Mouse (Mus musculus) liver, embryonic 14.5 days (tissue): Measurements from ENCODE around the gene Gm20765. TPM values are rescaled to one million over a fixed set of nuclear protein-coding genes. Genes with fewer than 3 reads are reported as not detected.

Experiments
- ATAC-seq: fragments of 200-750 bp; cut with Nextera tagmentation; 2 replicates; pipeline ENCODE4 v1.8.0; 2017; ENCODE audit warnings: moderate number of reproducible peaks, mild to moderate bottlenecking, moderate library complexity; ENCODE audit not compliant: insufficient read depth
- DNase-seq, 3 experiments: peaks; one replicate each; pipeline ENCODE4 v3.0.0-alpha.2; 2012 to 2013; ENCODE audit warnings: low read depth in 3 of 3, low spot score in 3 of 3
- H3K27ac ChIP-seq: fragments of 300-500 bp; sonication (generic); 2 replicates; pipeline ENCODE4 v1.5.1; 2014; ENCODE audit warnings: moderate library complexity, mild to moderate bottlenecking, control low read depth, inconsistent platforms
- H3K27me3 ChIP-seq: fragments of 300-500 bp; sonication (generic); 2 replicates; pipeline ENCODE4 v1.6.1; 2014; ENCODE audit warnings: mild to moderate bottlenecking, low read length, moderate library complexity; ENCODE audit not compliant: control insufficient read depth, insufficient read depth
- H3K36me3 ChIP-seq: fragments of 300-500 bp; sonication (generic); replicated peaks from 2 replicates; pipeline ENCODE4 v1.6.1; 2014; ENCODE audit warnings: low read depth; ENCODE audit not compliant: control insufficient read depth, insufficient read depth
- H3K4me1 ChIP-seq, 2 experiments: fragments of 200-500 bp in 1 of 2; fragments of 300-500 bp in 1 of 2; sonication (generic) in 1 of 2; replicated peaks; 2 replicates each; pipeline ENCODE4 v1.6.1; 2012 to 2014; ENCODE audit warnings: antibody characterized with exemption in 1 of 2, inconsistent platforms in 1 of 2, low read length in 1 of 2; ENCODE audit not compliant: control insufficient read depth in 2 of 2, insufficient read depth in 2 of 2
- H3K4me2 ChIP-seq: fragments of 300-500 bp; sonication (generic); 2 replicates; pipeline ENCODE4 v1.6.1; 2014; ENCODE audit warnings: low read depth, mild to moderate bottlenecking, control low read depth, moderate library complexity
- H3K4me3 ChIP-seq, 2 experiments: fragments of 200-500 bp in 1 of 2; fragments of 300-500 bp in 1 of 2; sonication (generic) in 1 of 2; 2 replicates each; pipeline ENCODE4 v1.5.1; 2012 to 2014; ENCODE audit warnings: low read depth in 2 of 2, low read length in 2 of 2, mild to moderate bottlenecking in 2 of 2, control low read depth in 1 of 2, inconsistent platforms in 1 of 2, moderate library complexity in 1 of 2; ENCODE audit not compliant: insufficient read depth in 1 of 2
- H3K9ac ChIP-seq: fragments of 300-500 bp; sonication (generic); replicated peaks from 2 replicates; pipeline ENCODE4 v1.6.1; 2014; ENCODE audit warnings: mild to moderate bottlenecking, control low read depth, moderate library complexity
- H3K9me3 ChIP-seq: fragments of 300-500 bp; sonication (generic); 2 replicates; pipeline ENCODE4 v1.6.1; 2016; ENCODE audit warnings: low read length, mixed read lengths; ENCODE audit not compliant: control insufficient read depth
- CTCF ChIP-seq: IDR thresholded peaks from 2 replicates; pipeline ENCODE4 v1.5.1; 2016; ENCODE audit warnings: antibody characterized with exemption, low read depth, control low read depth
- EP300 ChIP-seq: IDR thresholded peaks from 2 replicates; pipeline ENCODE4 v1.6.1; 2016; ENCODE audit warnings: antibody characterized with exemption, low read depth
- WGBS: fragments of 180-500 bp; shearing (Covaris S2); extraction: QIAGEN DNeasy Blood & Tissue Kit; methylation state at CpG from one replicate; pipeline ENCODE4 v1.1.7; 2014; ENCODE audit not compliant: insufficient replicate concordance; 5-methylcytosine and 5-hydroxymethylcytosine counted together
- polyA plus RNA-seq, 2 experiments: library from polyadenylated mRNA; depleted of rRNA in 1 of 2; stranded (reverse) in 1 of 2; unstranded in 1 of 2; fragments of >200 nt; fragmentation: Nextera tagmentation in 1 of 2; extraction: Ambion mirVana in 1 of 2; gene quantifications; 2 replicates each; pipeline versions ENCODE4 v1.2.1 to v1.2.3; 2012 to 2014

The Gm20765 gene
- polyA plus RNA-seq, 2 experiments = not detected

GRCm38 (mm10) chr10:104209655-104210054 lies 24.3 kb downstream of the Gm20765 start:
- no peak overlapping the region for H3K9ac ChIP-seq
- no peak overlapping the region for H3K4me3 ChIP-seq
- H3K36me3 ChIP-seq = no peaks in the 10 kb centered on the region
- DNase-seq = no peak
- H3K27me3 ChIP-seq = no peaks in the 10 kb centered on the region
- no peaks in the 10 kb centered on the region for H3K4me1 ChIP-seq
- ATAC-seq = no peak
- H3K27ac ChIP-seq = no peak overlapping the region
- 44% methylated on average over 1 of the region's 1 CpGs for WGBS
- no peak overlapping the region for H3K4me2 ChIP-seq
- no peaks in the 10 kb centered on the region for H3K9me3 ChIP-seq
- TF ChIP-seq EP300 = no peak
- TF ChIP-seq CTCF = no peak

GRCm38 (mm10) chr10:104210268-104210990 lies 25.1 kb downstream of the Gm20765 start:
- H3K4me1 ChIP-seq = no peaks in the 10 kb centered on the region
- H3K4me2 ChIP-seq = no peak overlapping the region
- no peak overlapping the region for H3K27ac ChIP-seq
- H3K9ac ChIP-seq = no peak overlapping the region
- no peaks in the 10 kb centered on the region for H3K36me3 ChIP-seq
- no peaks in the 10 kb centered on the region for H3K27me3 ChIP-seq
- no peak for DNase-seq
- no peaks in the 10 kb centered on the region for H3K9me3 ChIP-seq
- TF ChIP-seq EP300 (no peak), CTCF (no peak)
- 61% methylated on average over 3 of the region's 3 CpGs for WGBS
- ATAC-seq = no peak
- no peak overlapping the region for H3K4me3 ChIP-seq

GRCm38 (mm10) chr10:104214527-104214926 lies 29.2 kb downstream of the Gm20765 start:
- 60% methylated on average over 5 of the region's 5 CpGs for WGBS
- H3K27ac ChIP-seq = no peak overlapping the region
- no peak overlapping the region for H3K9ac ChIP-seq
- DNase-seq (no peak), ATAC-seq (no peak)
- H3K36me3 ChIP-seq = no peaks in the 10 kb centered on the region
- H3K4me2 ChIP-seq = no peak overlapping the region
- H3K4me1 ChIP-seq = no peaks in the 10 kb centered on the region
- H3K27me3 ChIP-seq = no peaks in the 10 kb centered on the region
- no peak overlapping the region for H3K4me3 ChIP-seq
- no peaks in the 10 kb centered on the region for H3K9me3 ChIP-seq
- no peak for TF ChIP-seq CTCF
- TF ChIP-seq EP300 = no peak

GRCm38 (mm10) chr10:104220303-104221021 lies 35.1 kb downstream of the Gm20765 start:
- no peak overlapping the region for H3K4me3 ChIP-seq
- no peaks in the 10 kb centered on the region for H3K4me1 ChIP-seq
- TF ChIP-seq CTCF = no peak
- no peak for TF ChIP-seq EP300
- H3K9ac ChIP-seq = no peak overlapping the region
- 66% methylated on average over 6 of the region's 6 CpGs for WGBS
- H3K9me3 ChIP-seq = no peaks in the 10 kb centered on the region
- H3K27me3 ChIP-seq = no peaks in the 10 kb centered on the region
- H3K4me2 ChIP-seq = no peak overlapping the region
- DNase-seq (no peak), ATAC-seq (no peak)
- H3K27ac ChIP-seq = no peak overlapping the region
- no peaks in the 10 kb centered on the region for H3K36me3 ChIP-seq

Other genes with a start within 250 kb of the Gm20765 start
- not detected in 2 replicates for gene Gm21293, start 42.5 kb upstream of the Gm20765 start, polyA plus RNA-seq (2012; rRNA removed)
- not detected in 2 replicates for gene Gm21293, start 42.5 kb upstream of the Gm20765 start, polyA plus RNA-seq (2014; fragmentation: Nextera tagmentation; extraction: Ambion mirVana)
- gene Gm6763, start 34.0 kb upstream of the Gm20765 start, polyA plus RNA-seq (2012; rRNA removed) = not detected in 2 replicates
- gene Gm6763, start 34.0 kb upstream of the Gm20765 start, polyA plus RNA-seq (2014; fragmentation: Nextera tagmentation; extraction: Ambion mirVana) = not detected in 2 replicates
- gene Gm8764, start 25.5 kb upstream of the Gm20765 start, polyA plus RNA-seq (2012; rRNA removed) = not detected in 2 replicates
- not detected in 2 replicates for gene Gm8764, start 25.5 kb upstream of the Gm20765 start, polyA plus RNA-seq (2014; fragmentation: Nextera tagmentation; extraction: Ambion mirVana)
- not detected in 2 replicates for gene Gm21304, start 17.0 kb upstream of the Gm20765 start, polyA plus RNA-seq (2012; rRNA removed)
- not detected in 2 replicates for gene Gm21304, start 17.0 kb upstream of the Gm20765 start, polyA plus RNA-seq (2014; fragmentation: Nextera tagmentation; extraction: Ambion mirVana)
- not detected in 2 replicates for gene Gm21312, start 8.5 kb upstream of the Gm20765 start, polyA plus RNA-seq (2012; rRNA removed)
- not detected in 2 replicates for gene Gm21312, start 8.5 kb upstream of the Gm20765 start, polyA plus RNA-seq (2014; fragmentation: Nextera tagmentation; extraction: Ambion mirVana)
- gene Gm4340, start 8.5 kb downstream of the Gm20765 start, polyA plus RNA-seq (2012; rRNA removed) = not detected in 2 replicates
- gene Gm4340, start 8.5 kb downstream of the Gm20765 start, polyA plus RNA-seq (2014; fragmentation: Nextera tagmentation; extraction: Ambion mirVana) = not detected in 2 replicates